Mouse (Mus musculus): ENCODE data around the gene Rufy3. TPM values are rescaled to one million over a fixed set of nuclear protein-coding genes. Genes with fewer than 3 reads are reported as not detected.

Rufy3 gene
- total and polyA plus RNA-seq, 3 experiments: 10.2 to 29.6 (median 26.3) TPM

GRCm38 (mm10) chr5:88629125-88629524, 64.3 kb downstream of the Rufy3 start:
- DNase-seq: no peak

DNA sequence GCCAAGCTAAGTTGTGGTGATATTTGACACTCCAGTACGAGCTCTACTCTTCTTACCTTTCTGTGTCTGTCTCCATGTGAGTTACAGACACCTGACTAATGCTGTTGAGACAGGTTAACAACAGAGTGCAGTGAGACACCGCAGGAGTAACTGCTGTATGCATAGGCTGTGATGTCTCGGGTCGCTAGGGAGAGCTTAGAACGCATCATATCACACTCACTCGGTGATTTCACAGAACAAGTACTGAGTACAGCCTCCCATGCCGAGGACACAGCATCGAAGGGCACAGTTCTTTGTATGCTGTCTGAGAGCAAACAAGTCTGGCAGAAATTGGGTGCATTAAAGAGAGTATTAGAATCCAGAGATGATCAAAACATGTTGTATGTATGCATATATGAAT, 65.1 kb downstream of the Rufy3 start:
- DNase-seq: no peak

- peak; percentile 87 for DNase-seq
Measured at GRCm38 (mm10) chr5:88630883-88631282, 66.0 kb downstream of the Rufy3 start.

GRCm38 (mm10) chr5:88631545-88631944, 66.7 kb downstream of the Rufy3 start:
- DNase-seq: no peak

DNA sequence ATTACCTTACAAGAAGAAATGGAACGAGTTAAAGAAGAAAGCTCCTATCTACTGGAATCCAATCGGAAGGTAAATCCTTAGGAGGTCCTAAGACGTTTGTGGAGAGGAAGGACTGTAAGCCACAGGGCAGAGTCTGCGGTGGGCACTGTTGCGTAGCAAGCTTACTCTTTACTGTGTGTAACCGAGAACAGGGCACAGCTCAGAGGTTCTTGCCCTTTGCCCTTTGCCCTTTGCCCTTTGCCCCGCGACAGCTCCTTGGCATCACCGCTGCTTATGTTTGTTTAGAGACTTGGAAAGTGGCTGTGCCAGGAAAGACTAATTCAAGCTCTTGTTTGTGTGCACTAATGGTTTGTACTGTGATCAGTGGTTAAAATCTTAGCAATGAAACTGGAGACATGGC, 67.6 kb downstream of the Rufy3 start:
- DNase-seq: no peak

DNA sequence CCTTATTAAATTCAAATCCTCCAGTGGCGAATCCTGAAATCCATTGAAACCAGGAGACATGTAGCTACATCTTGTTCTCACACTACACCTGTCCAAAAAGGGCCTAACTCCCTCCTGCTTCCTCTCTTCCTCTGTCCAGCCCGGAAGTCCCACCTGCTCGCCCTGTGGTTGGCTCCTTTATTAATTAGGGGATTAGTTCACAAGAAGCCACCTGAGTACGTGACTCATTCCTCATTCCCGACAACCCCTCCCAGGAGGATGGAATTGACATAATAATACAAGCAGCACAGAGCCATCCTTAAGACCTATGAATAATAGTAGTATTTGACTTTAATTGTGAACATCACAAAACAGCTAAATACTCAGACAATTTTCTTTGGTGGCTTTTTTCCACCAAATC, 69.2 kb downstream of the Rufy3 start:
- no peak for DNase-seq

DNA sequence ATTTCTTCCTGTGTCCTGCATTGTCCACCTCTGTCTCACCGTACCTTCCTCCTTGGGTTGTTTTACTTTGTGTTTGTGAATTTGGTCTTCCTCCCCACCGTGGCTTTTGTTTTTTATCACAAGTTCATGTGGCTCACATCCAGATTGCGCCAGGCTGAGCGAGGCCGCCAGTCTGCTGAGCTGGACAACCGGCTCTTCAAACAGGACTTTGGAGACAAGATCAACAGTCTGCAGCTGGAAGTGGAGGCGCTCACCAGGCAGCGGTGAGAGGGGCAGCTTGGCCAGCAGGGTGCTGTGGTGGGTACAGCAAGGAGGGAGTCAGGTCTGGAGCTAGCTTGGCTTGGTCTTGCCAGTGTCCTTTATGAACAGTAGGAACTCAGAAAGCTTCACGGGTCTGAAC, 77.9 kb downstream of the Rufy3 start:
- peak; percentile 78 for DNase-seq

- peak; percentile 91 for DNase-seq
Measured at GRCm38 (mm10) chr5:88643491-88643890, 78.7 kb downstream of the Rufy3 start.

DNA sequence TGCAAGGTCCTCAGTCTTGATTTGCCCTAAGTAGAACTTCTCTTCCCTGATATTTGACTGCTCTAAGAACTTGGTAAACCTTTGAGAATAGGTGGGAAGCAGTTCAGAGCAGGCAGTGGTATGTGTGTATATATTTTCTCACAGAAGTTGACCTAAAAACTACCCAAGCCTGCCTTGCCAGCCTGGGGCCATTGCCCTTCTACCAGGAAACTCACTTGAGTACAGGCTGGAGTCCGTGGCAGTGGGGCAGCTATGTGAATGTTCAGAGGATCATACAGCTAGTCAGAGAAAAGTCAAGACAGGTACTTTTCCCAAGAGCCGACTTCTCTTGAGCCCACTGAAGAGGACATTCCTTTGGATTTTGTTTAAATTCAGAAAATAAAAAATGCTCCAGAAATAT, 80.1 kb downstream of the Rufy3 start:
- no peak for DNase-seq

GRCm38 (mm10) chr5:88645405-88645804, 80.6 kb downstream of the Rufy3 start:
- DNase-seq: no peak

- DNase-seq: no peak
Measured at GRCm38 (mm10) chr5:88649250-88650173, 84.7 kb downstream of the Rufy3 start.

DNA sequence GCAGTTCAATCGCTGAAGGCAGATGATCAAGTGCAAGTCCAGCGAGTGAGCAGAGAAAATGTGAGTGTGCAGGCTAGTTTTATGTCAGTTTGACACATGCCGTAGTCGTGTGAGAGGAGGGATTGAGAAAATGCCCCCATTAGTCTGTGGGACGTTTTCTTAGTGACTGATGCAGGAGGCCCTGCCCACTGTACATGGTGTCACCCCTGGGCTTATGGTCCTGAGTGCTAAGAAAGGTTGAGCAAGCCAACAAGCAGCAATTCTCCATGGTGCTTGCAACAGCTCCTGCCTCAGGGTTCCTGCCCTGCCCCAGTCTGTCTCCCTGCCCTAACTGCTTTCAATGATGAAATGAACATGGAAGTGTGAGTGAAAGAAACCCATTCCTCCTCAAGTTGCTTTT, 87.7 kb downstream of the Rufy3 start:
- no peak for DNase-seq

- DNase-seq: no peak
Measured at GRCm38 (mm10) chr5:88657868-88658267, 93.0 kb downstream of the Rufy3 start.

DNA sequence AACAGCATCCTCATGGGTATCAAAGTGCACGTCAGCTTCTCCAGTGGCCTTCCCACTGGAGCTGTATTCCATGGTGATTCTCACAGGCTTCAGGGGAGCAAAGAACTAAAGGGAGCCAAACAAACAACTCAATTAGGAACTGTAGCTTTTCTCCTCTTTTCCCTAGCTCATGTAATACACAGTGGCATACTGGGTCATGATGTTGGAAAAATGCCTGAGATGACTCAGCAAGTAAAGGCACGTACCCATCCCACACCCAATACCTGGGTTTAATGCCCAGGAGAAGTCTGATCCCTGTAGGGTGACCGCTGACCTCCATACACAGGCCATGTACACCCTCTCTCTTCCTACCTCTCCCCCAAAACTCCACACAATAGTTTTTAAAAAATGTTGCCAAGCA, 98.3 kb downstream of the Rufy3 start:
- DNase-seq: peak; percentile 42

GRCm38 (mm10) chr5:88663875-88664274, 99.0 kb downstream of the Rufy3 start:
- DNase-seq: peak; percentile 20

GRCm38 (mm10) chr5:88674703-88675442, 110.0 kb downstream of the Rufy3 start:
- no peak for DNase-seq

- peak; percentile 96 for DNase-seq
Measured at GRCm38 (mm10) chr5:88675443-88676387, 110.9 kb downstream of the Rufy3 start, which contains the start of gene Grsf1. Gene Grsf1, minus strand, starts transcription at chr5:88676171.

DNA sequence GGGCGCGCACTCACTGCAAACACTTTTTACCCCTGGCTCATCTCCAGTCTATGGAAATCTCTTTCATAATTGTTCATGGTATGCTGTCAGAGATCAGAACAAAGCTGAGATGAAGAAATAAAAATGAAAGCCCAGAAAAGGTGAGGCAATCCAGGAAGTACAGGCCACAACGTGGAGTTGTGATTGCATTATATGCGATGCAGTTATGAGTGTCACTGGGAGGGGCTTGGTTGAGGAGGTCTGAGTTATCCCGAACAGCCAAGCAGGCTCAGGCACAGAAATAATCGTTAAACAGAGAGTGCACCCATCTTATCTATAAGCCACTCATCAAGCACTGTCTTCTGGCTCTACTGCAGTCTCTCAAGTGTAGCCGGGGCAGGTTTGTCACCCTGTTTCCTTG, 114.1 kb downstream of the Rufy3 start:
- no peak for DNase-seq

- no peak for DNase-seq
Measured at GRCm38 (mm10) chr5:88679341-88679740, 114.5 kb downstream of the Rufy3 start.

DNA sequence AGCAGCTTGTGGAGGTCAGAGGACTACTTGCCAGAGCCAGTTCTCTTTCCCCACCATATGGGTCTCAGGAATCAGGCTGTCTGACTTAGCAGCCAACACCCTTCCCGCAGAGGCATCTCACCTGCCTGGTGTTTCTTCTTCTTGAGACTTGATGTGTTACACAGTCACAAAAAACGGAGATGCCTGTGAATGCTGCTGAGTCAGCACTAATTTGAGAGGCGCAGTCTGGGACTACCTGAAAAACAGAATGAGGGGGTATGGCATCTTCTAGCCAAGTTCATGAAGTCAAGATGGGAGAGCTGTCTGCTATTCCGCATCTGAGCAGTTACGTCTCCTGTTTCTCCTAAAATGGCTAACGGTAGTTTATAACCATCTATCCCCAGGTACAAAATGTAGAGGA, 115.7 kb downstream of the Rufy3 start:
- DNase-seq: no peak

DNA sequence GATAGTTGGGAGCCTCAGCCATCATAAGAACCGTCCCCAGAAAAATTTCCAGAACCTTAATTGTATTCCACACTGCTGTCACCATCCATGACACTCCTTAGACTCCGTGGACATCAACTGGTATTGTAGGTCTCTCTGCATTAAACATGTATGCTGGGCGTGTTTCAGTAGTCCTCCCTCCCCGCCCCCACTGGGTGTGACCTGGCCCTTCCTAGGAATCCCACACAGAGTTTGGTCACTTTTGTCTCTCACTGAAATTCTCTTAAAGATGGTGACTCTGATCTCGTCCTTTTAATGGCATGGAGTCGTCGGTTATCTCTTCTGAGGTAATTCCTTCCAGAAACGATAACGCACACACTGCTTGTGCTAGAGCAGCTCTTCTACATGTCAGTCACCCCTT, 118.9 kb downstream of the Rufy3 start:
- DNase-seq: no peak

- no peak for DNase-seq
Measured at GRCm38 (mm10) chr5:88684226-88684625, 119.4 kb downstream of the Rufy3 start.

Data from adrenal gland, adult 2 months (tissue).